Mouse (Mus musculus) forebrain, embryonic 11.5 days (tissue): ENCODE data around the gene Gm9837. TPM values are rescaled to one million over a fixed set of nuclear protein-coding genes. Genes with fewer than 3 reads are reported as not detected.
A peak's percentile ranks its signal among the peaks of the same experiment; 100 is the strongest.

ENCODE experiments used
- ATAC-seq: fragments of 200-750 bp; cut with Nextera tagmentation; replicated peaks from 2 replicates; pipeline ENCODE4 v1.8.0; 2017; ENCODE audit warnings: moderate TSS enrichment; ENCODE audit not compliant: low FRiP score
- DNase-seq: peaks from one replicate; pipeline ENCODE4 v3.0.0-alpha.2; 2017; ENCODE audit warnings: low spot score
- H3K27ac ChIP-seq: fragments of 300-500 bp; sonication (generic); 2 replicates; pipeline ENCODE4 v1.5.1; 2014; ENCODE audit warnings: low read depth, low read length
- H3K27me3 ChIP-seq: fragments of 300-500 bp; sonication (generic); 2 replicates; pipeline ENCODE4 v1.6.1; 2014; ENCODE audit warnings: mild to moderate bottlenecking, low read length, mixed read lengths; ENCODE audit not compliant: control insufficient read depth, insufficient read depth
- H3K36me3 ChIP-seq: fragments of 300-500 bp; sonication (generic); 2 replicates; pipeline ENCODE4 v1.6.1; 2014; ENCODE audit warnings: mild to moderate bottlenecking, low read length, moderate library complexity, mixed read lengths; ENCODE audit not compliant: control insufficient read depth, insufficient read depth
- H3K4me1 ChIP-seq: fragments of 300-500 bp; sonication (generic); replicated peaks from 2 replicates; pipeline ENCODE4 v1.6.1; 2014; ENCODE audit warnings: low read length, mixed read lengths; ENCODE audit not compliant: control insufficient read depth, insufficient read depth
- H3K4me2 ChIP-seq: fragments of 300-500 bp; sonication (generic); 2 replicates; pipeline ENCODE4 v1.6.1; 2014; ENCODE audit warnings: low read depth, mild to moderate bottlenecking, low read length, moderate library complexity, mixed read lengths; ENCODE audit not compliant: severe bottlenecking
- H3K4me3 ChIP-seq: fragments of 300-500 bp; sonication (generic); 2 replicates; pipeline ENCODE4 v1.5.1; 2014; ENCODE audit warnings: low read depth, low read length
- H3K9ac ChIP-seq: fragments of 300-500 bp; sonication (generic); 2 replicates; pipeline ENCODE4 v1.6.1; 2014; ENCODE audit warnings: low read length
- H3K9me3 ChIP-seq: fragments of 300-500 bp; sonication (generic); 2 replicates; pipeline ENCODE4 v1.6.1; 2016; ENCODE audit warnings: low read length, mixed read lengths; ENCODE audit not compliant: control insufficient read depth
- WGBS: fragments of 180-500 bp; shearing (Covaris S2); extraction: QIAGEN DNeasy Blood & Tissue Kit; methylation state at CpG from one replicate; pipeline ENCODE4 v1.1.7; 2014; 5-methylcytosine and 5-hydroxymethylcytosine counted together
- polyA plus RNA-seq: library from polyadenylated mRNA; unstranded; fragments of >200 nt; fragmentation: Nextera tagmentation; extraction: Ambion mirVana; gene quantifications from 2 replicates; pipeline ENCODE4 v1.2.1, GENCODE M21; 2014

The Gm9837 gene
- polyA plus RNA-seq, 1 experiment from 2014 or later: not detected

GRCm38 (mm10) chr11:53466231-53466971, 3.9 kb downstream of the Gm9837 start:
- peak; percentile 92 for DNase-seq
- Histone ChIP-seq H3K4me3 (peak overlapping the region; percentile 21), H3K9ac (peak overlapping the region; percentile 52), H3K36me3 (no peaks in the 10 kb centered on the region), H3K27ac (no peak overlapping the region), H3K4me1 (peaks cover 16% of the 10 kb centered on the region), H3K9me3 (peaks cover 5% of the 10 kb centered on the region; the same call in 1 of the 2 replicates), H3K27me3 (peaks cover 50% of the 10 kb centered on the region), H3K4me2 (peak overlapping the region; percentile 55)
- 4% methylated on average over 40 of the region's 40 CpGs for WGBS
- ATAC-seq: peak; percentile 47

GRCm38 (mm10) chr11:53463551-53464424, 6.5 kb downstream of the Gm9837 start:
- Histone ChIP-seq H3K27me3 (peaks cover 50% of the 10 kb centered on the region), H3K4me2 (peak overlapping the region; percentile 85), H3K9me3 (peaks cover 5% of the 10 kb centered on the region; the same call in 1 of the 2 replicates), H3K36me3 (no peaks in the 10 kb centered on the region), H3K4me3 (peak overlapping the region; percentile 38), H3K27ac (no peak overlapping the region), H3K4me1 (peaks cover 12% of the 10 kb centered on the region; the same call in 1 of the 2 replicates), H3K9ac (peak overlapping the region; percentile 37; the same call in 1 of the 2 replicates)
- ATAC-seq (no peak), DNase-seq (peak; percentile 73)
- 5% methylated on average over 55 of the region's 55 CpGs for WGBS

- Histone ChIP-seq H3K27me3 (peaks cover 64% of the 10 kb centered on the region), H3K36me3 (no peaks in the 10 kb centered on the region), H3K4me2 (no peak overlapping the region), H3K9me3 (peaks cover 5% of the 10 kb centered on the region; the same call in 1 of the 2 replicates), H3K4me3 (no peak overlapping the region), H3K9ac (no peak overlapping the region), H3K4me1 (peaks cover 14% of the 10 kb centered on the region; the same call in 1 of the 2 replicates), H3K27ac (no peak overlapping the region)
- DNase-seq (no peak), ATAC-seq (no peak)
- 14% methylated on average over 5 of the region's 5 CpGs for whole genome bisulfite sequencing
Measured at GRCm38 (mm10) chr11:53461727-53462126, 8.6 kb downstream of the Gm9837 start.

- Histone ChIP-seq H3K27me3 (peaks cover 55% of the 10 kb centered on the region), H3K4me3 (no peak overlapping the region), H3K9me3 (peaks cover 5% of the 10 kb centered on the region; the same call in 1 of the 2 replicates), H3K36me3 (no peaks in the 10 kb centered on the region), H3K27ac (no peak overlapping the region), H3K4me2 (no peak overlapping the region), H3K4me1 (peaks cover 12% of the 10 kb centered on the region; the same call in 1 of the 2 replicates), H3K9ac (no peak overlapping the region)
- DNase-seq: no peak
- 77% methylated on average over 3 of the region's 3 CpGs for WGBS
- ATAC-seq: no peak
Measured at GRCm38 (mm10) chr11:53460192-53460591, 10.1 kb downstream of the Gm9837 start.

- H3K36me3 ChIP-seq: no peaks in the 10 kb centered on the region
- H3K4me2 ChIP-seq: no peak overlapping the region
- peaks cover 45% of the 10 kb centered on the region for H3K27me3 ChIP-seq
- no peak overlapping the region for H3K4me3 ChIP-seq
- ATAC-seq: no peak
- H3K4me1 ChIP-seq: peaks cover 12% of the 10 kb centered on the region; the same call in 1 of the 2 replicates
- H3K27ac ChIP-seq: no peak overlapping the region
- no peak overlapping the region for H3K9ac ChIP-seq
- no peaks in the 10 kb centered on the region for H3K9me3 ChIP-seq
- 56% methylated on average over 3 of the region's 3 CpGs for WGBS
- no peak for DNase-seq
Measured at GRCm38 (mm10) chr11:53458996-53459395, 11.3 kb downstream of the Gm9837 start.

GRCm38 (mm10) chr11:53457372-53457954, 12.8 kb downstream of the Gm9837 start:
- Histone ChIP-seq H3K27ac (no peak overlapping the region), H3K4me2 (peak overlapping the region; percentile 82), H3K4me3 (peak overlapping the region; percentile 42), H3K9ac (peak overlapping the region; percentile 60), H3K4me1 (peaks cover 3% of the 10 kb centered on the region; the same call in 1 of the 2 replicates), H3K27me3 (peaks cover 29% of the 10 kb centered on the region), H3K9me3 (no peaks in the 10 kb centered on the region), H3K36me3 (no peaks in the 10 kb centered on the region)
- WGBS: 3% methylated on average over 29 of the region's 29 CpGs
- ATAC-seq: 0 out of 2 replicates have a peak, but pooled peaks have one; percentile 49
- DNase-seq: peak; percentile 58

GRCm38 (mm10) chr11:53456474-53457371, 13.6 kb downstream of the Gm9837 start, which contains the start of the genes Gm10447 and Shroom1:
TSS of gene Gm10447 (minus strand) at chr11:53457110.
TSS of gene Shroom1 (plus strand) at chr11:53457205.
- Histone ChIP-seq H3K27me3 (peaks cover 22% of the 10 kb centered on the region; the same call in 1 of the 2 replicates), H3K9ac (peak within 1 kb of the TSS; percentile 60)

More at GRCm38 (mm10) chr11:53456474-53457371, 13.6 kb downstream of the Gm9837 start, which contains the start of the genes Gm10447 and Shroom1:
- DNase-seq (peak; percentile 71), ATAC-seq (0 out of 2 replicates have a peak, but pooled peaks have one; percentile 36)
- WGBS: 4% methylated on average over 41 of the region's 42 CpGs
- no peaks in the 10 kb centered on the region for H3K9me3 ChIP-seq
- H3K4me1 ChIP-seq: peaks cover 3% of the 10 kb centered on the region; the same call in 1 of the 2 replicates
- H3K4me2 ChIP-seq: peak within 1 kb of the TSS; percentile 82
- H3K36me3 ChIP-seq: no peaks in the 10 kb centered on the region
- no peak within 1 kb of the TSS for H3K27ac ChIP-seq
- peak within 1 kb of the TSS; percentile 42 for H3K4me3 ChIP-seq
